Mouse (Mus musculus): ENCODE measurements around the gene Aldh1a1. TPM values are rescaled to one million over a fixed set of nuclear protein-coding genes. Genes with fewer than 3 reads are reported as not detected.

Aldh1a1 gene
- polyA plus RNA-seq, 1 experiment = not detected

- no peaks in the 10 kb centered on the region for H3K27me3 ChIP-seq (ENCODE audit: control insufficient read depth, insufficient read depth, insufficient read length)
- TF ChIP-seq MAX (IDR thresholded peaks at IDR 0.05; ENCODE audit: low read depth) = no peak
- TF ChIP-seq SRF (IDR thresholded peaks at IDR 0.05; ENCODE audit: control insufficient read depth, insufficient read length, low read depth) = no peak
- no peak for TF ChIP-seq MYOD1 (IDR thresholded peaks at IDR 0.05; ENCODE audit: control insufficient read depth in 1 of 3, insufficient read length in 2 of 3, low read depth in 2 of 3)
- no peak for TF ChIP-seq POLR2A (IDR thresholded peaks at IDR 0.05; ENCODE audit: insufficient read length, low read depth)
- TF ChIP-seq MYOG (IDR thresholded peaks at IDR 0.05; ENCODE audit: control insufficient read depth in 1 of 3, insufficient read depth in 1 of 3, insufficient read length in 2 of 3, low read depth in 2 of 3) = no peak
- no peak for TF ChIP-seq TCF12 (IDR thresholded peaks at IDR 0.05; ENCODE audit: insufficient read depth, poor library complexity, severe bottlenecking)
- no peak overlapping the region for H3K4me3 ChIP-seq
- no peak overlapping the region for H3K4me2 ChIP-seq (ENCODE audit: low read depth)
- H3ac ChIP-seq (ENCODE audit: control insufficient read depth, insufficient read length) = no peak overlapping the region
- no peaks in the 10 kb centered on the region for H3K79me2 ChIP-seq (ENCODE audit: control insufficient read depth, insufficient read depth)
- no peaks in the 10 kb centered on the region for H3K36me3 ChIP-seq (ENCODE audit: control insufficient read depth, insufficient read depth)
Observed at GRCm38 (mm10) chr19:20529921-20530696, 37.6 kb downstream of the Aldh1a1 start.

- Histone ChIP-seq H3K79me2 (ENCODE audit: control insufficient read depth, insufficient read depth) (no peaks in the 10 kb centered on the region), H3ac (ENCODE audit: control insufficient read depth, insufficient read length) (no peak overlapping the region), H3K4me2 (ENCODE audit: low read depth) (no peak overlapping the region), H3K27me3 (ENCODE audit: control insufficient read depth, insufficient read depth, insufficient read length) (no peaks in the 10 kb centered on the region), H3K36me3 (ENCODE audit: control insufficient read depth, insufficient read depth) (no peaks in the 10 kb centered on the region), H3K4me3 (no peak overlapping the region)
- TF ChIP-seq CEBPB (IDR thresholded peaks at IDR 0.05; ENCODE audit: insufficient read depth, poor library complexity, severe bottlenecking) (no peak), MAX (IDR thresholded peaks at IDR 0.05; ENCODE audit: low read depth) (no peak), POLR2A (IDR thresholded peaks at IDR 0.05; ENCODE audit: insufficient read length, low read depth) (no peak), SRF (IDR thresholded peaks at IDR 0.05; ENCODE audit: control insufficient read depth, insufficient read length, low read depth) (no peak), POLR2AphosphoS2 (IDR thresholded peaks at IDR 0.05; ENCODE audit: insufficient read length, low read depth) (no peak), TCF3 (IDR thresholded peaks at IDR 0.05; ENCODE audit: insufficient read length, low read depth) (no peak), USF1 (IDR thresholded peaks at IDR 0.05; ENCODE audit: low read depth) (no peak), TCF12 (IDR thresholded peaks at IDR 0.05; ENCODE audit: insufficient read depth, poor library complexity, severe bottlenecking) (no peak), E2F4 (IDR thresholded peaks at IDR 0.05; ENCODE audit: insufficient read depth) (no peak), REST (IDR thresholded peaks at IDR 0.05; ENCODE audit: insufficient read depth, insufficient read length) (no peak), MYOG (IDR thresholded peaks at IDR 0.05; ENCODE audit: control insufficient read depth in 1 of 3, insufficient read depth in 1 of 3, insufficient read length in 2 of 3, low read depth in 2 of 3) (no peak), MYOD1 (IDR thresholded peaks at IDR 0.05; ENCODE audit: control insufficient read depth in 1 of 3, insufficient read length in 2 of 3, low read depth in 2 of 3) (no peak)
Observed at GRCm38 (mm10) chr19:20536538-20536937, 44.0 kb downstream of the Aldh1a1 start.

DNA sequence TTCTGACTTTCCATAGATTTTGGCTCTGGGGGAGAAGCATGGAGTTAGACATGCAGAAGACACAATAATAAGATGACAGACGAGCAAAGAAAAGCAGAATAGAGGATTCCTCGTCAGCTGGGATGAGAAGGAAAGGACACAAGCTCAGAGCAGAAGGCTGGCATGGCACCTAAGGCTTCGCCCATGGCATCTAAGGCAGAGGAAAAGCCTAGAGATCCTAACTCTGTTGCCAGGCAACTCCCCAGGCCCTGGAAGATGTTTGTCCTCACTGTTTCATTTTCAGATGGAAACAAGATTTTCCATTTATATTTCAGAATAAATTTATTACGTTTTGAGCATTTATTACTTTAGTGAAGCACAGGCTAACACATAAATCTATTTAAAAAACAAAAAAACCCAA is 48.5 kb downstream of the Aldh1a1 start:
- Histone ChIP-seq H3K36me3 (ENCODE audit: control insufficient read depth, insufficient read depth) (no peaks in the 10 kb centered on the region), H3K79me2 (ENCODE audit: control insufficient read depth, insufficient read depth) (no peaks in the 10 kb centered on the region), H3K4me3 (no peak overlapping the region), H3K27me3 (ENCODE audit: control insufficient read depth, insufficient read depth, insufficient read length) (no peaks in the 10 kb centered on the region), H3K4me2 (ENCODE audit: low read depth) (no peak overlapping the region), H3ac (ENCODE audit: control insufficient read depth, insufficient read length) (no peak overlapping the region)
- no peak for TF ChIP-seq POLR2AphosphoS2 (IDR thresholded peaks at IDR 0.05; ENCODE audit: insufficient read length, low read depth)
- no peak for TF ChIP-seq USF1 (IDR thresholded peaks at IDR 0.05; ENCODE audit: low read depth)
- TF ChIP-seq REST (IDR thresholded peaks at IDR 0.05; ENCODE audit: insufficient read depth, insufficient read length) = no peak
- no peak for TF ChIP-seq TCF12 (IDR thresholded peaks at IDR 0.05; ENCODE audit: insufficient read depth, poor library complexity, severe bottlenecking)
- no peak for TF ChIP-seq TCF3 (IDR thresholded peaks at IDR 0.05; ENCODE audit: insufficient read length, low read depth)
- TF ChIP-seq SRF (IDR thresholded peaks at IDR 0.05; ENCODE audit: control insufficient read depth, insufficient read length, low read depth) = no peak
- TF ChIP-seq E2F4 (IDR thresholded peaks at IDR 0.05; ENCODE audit: insufficient read depth) = no peak
- no peak for TF ChIP-seq CEBPB (IDR thresholded peaks at IDR 0.05; ENCODE audit: insufficient read depth, poor library complexity, severe bottlenecking)
- TF ChIP-seq MAX (IDR thresholded peaks at IDR 0.05; ENCODE audit: low read depth) = no peak
- no peak for TF ChIP-seq MYOG (IDR thresholded peaks at IDR 0.05; ENCODE audit: control insufficient read depth in 1 of 3, insufficient read depth in 1 of 3, insufficient read length in 2 of 3, low read depth in 2 of 3)
- TF ChIP-seq POLR2A (IDR thresholded peaks at IDR 0.05; ENCODE audit: insufficient read length, low read depth) = no peak
- no peak for TF ChIP-seq MYOD1 (IDR thresholded peaks at IDR 0.05; ENCODE audit: control insufficient read depth in 1 of 3, insufficient read length in 2 of 3, low read depth in 2 of 3)

DNA sequence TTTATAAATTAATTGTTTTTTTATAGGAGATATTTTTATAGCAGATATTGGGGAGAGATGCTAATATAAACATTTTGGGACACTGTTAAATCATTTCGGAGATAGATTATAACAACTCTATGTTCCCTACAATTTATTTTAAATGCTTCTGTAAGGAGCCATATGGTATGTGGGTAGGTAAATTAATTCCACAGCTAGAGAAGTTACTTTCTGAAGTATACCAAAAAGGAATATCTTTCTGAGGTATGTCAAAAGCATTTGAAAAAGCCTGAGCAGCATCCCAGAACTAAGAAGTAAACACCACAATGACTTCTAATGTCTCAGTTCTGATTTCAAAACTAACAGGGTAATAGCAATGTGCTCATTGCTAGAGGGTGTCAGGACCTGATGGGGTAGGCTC is 49.4 kb downstream of the Aldh1a1 start:
- Histone ChIP-seq H3K4me3 (no peak overlapping the region), H3ac (ENCODE audit: control insufficient read depth, insufficient read length) (no peak overlapping the region), H3K36me3 (ENCODE audit: control insufficient read depth, insufficient read depth) (no peaks in the 10 kb centered on the region), H3K79me2 (ENCODE audit: control insufficient read depth, insufficient read depth) (no peaks in the 10 kb centered on the region), H3K27me3 (ENCODE audit: control insufficient read depth, insufficient read depth, insufficient read length) (no peaks in the 10 kb centered on the region), H3K4me2 (ENCODE audit: low read depth) (no peak overlapping the region)
- no peak for TF ChIP-seq MYOG (IDR thresholded peaks at IDR 0.05; ENCODE audit: control insufficient read depth in 1 of 3, insufficient read depth in 1 of 3, insufficient read length in 2 of 3, low read depth in 2 of 3)
- no peak for TF ChIP-seq POLR2AphosphoS2 (IDR thresholded peaks at IDR 0.05; ENCODE audit: insufficient read length, low read depth)
- TF ChIP-seq USF1 (IDR thresholded peaks at IDR 0.05; ENCODE audit: low read depth) = no peak
- TF ChIP-seq MAX (IDR thresholded peaks at IDR 0.05; ENCODE audit: low read depth) = no peak

DNA sequence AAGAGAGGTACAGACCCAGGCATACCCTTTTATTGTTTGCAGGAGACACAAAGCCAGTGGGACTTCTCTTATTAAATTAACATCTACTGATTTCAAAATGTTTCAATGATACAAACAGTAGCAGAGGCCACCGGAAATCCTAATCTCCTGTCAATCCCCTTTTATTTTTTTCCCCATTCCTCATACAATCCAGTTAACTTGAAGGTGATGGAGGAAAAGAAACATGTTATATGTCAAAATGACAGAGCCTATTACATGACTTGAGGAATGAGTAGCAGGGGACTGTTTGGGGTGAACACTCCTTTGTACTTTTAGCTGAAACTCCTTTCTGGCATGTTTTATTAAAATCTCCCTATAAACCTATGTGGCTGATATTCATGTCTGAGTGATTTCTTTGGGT is 51.3 kb downstream of the Aldh1a1 start:
- H3K4me2 ChIP-seq (ENCODE audit: low read depth) = no peak overlapping the region

More for the DNA sequence above, 51.3 kb downstream of the Aldh1a1 start:
- no peaks in the 10 kb centered on the region for H3K36me3 ChIP-seq (ENCODE audit: control insufficient read depth, insufficient read depth)
- H3K79me2 ChIP-seq (ENCODE audit: control insufficient read depth, insufficient read depth) = no peaks in the 10 kb centered on the region
- no peak overlapping the region for H3ac ChIP-seq (ENCODE audit: control insufficient read depth, insufficient read length)
- TF ChIP-seq USF1 (IDR thresholded peaks at IDR 0.05; ENCODE audit: low read depth) = no peak
- TF ChIP-seq MYOG (IDR thresholded peaks at IDR 0.05; ENCODE audit: control insufficient read depth in 1 of 3, insufficient read depth in 1 of 3, insufficient read length in 2 of 3, low read depth in 2 of 3) = no peak
- TF ChIP-seq E2F4 (IDR thresholded peaks at IDR 0.05; ENCODE audit: insufficient read depth) = no peak
- TF ChIP-seq REST (IDR thresholded peaks at IDR 0.05; ENCODE audit: insufficient read depth, insufficient read length) = no peak
- TF ChIP-seq MAX (IDR thresholded peaks at IDR 0.05; ENCODE audit: low read depth) = no peak
- TF ChIP-seq POLR2A (IDR thresholded peaks at IDR 0.05; ENCODE audit: insufficient read length, low read depth) = no peak
- TF ChIP-seq TCF12 (IDR thresholded peaks at IDR 0.05; ENCODE audit: insufficient read depth, poor library complexity, severe bottlenecking) = no peak
- TF ChIP-seq POLR2AphosphoS2 (IDR thresholded peaks at IDR 0.05; ENCODE audit: insufficient read length, low read depth) = no peak
- TF ChIP-seq MYOD1 (IDR thresholded peaks at IDR 0.05; ENCODE audit: control insufficient read depth in 1 of 3, insufficient read length in 2 of 3, low read depth in 2 of 3) = no peak
- no peak for TF ChIP-seq CEBPB (IDR thresholded peaks at IDR 0.05; ENCODE audit: insufficient read depth, poor library complexity, severe bottlenecking)
- TF ChIP-seq TCF3 (IDR thresholded peaks at IDR 0.05; ENCODE audit: insufficient read length, low read depth) = no peak
- TF ChIP-seq SRF (IDR thresholded peaks at IDR 0.05; ENCODE audit: control insufficient read depth, insufficient read length, low read depth) = no peak
- H3K4me3 ChIP-seq = no peak overlapping the region
- no peaks in the 10 kb centered on the region for H3K27me3 ChIP-seq (ENCODE audit: control insufficient read depth, insufficient read depth, insufficient read length)

Data from myocyte (in vitro differentiated cells).